Mouse (Mus musculus) CD8-positive naive resting alpha-beta T cell, adult 2 months (primary cell): ENCODE results near the gene Tex37.
A peak's percentile ranks its signal among the peaks of the same experiment; 100 is the strongest.

Experiments
- DNase-seq, 2 experiments: peaks; one replicate each; pipeline ENCODE4 v3.0.0; 2022; ENCODE audit warnings: low read depth in 2 of 2, low spot score in 2 of 2

Tex37 gene

DNA sequence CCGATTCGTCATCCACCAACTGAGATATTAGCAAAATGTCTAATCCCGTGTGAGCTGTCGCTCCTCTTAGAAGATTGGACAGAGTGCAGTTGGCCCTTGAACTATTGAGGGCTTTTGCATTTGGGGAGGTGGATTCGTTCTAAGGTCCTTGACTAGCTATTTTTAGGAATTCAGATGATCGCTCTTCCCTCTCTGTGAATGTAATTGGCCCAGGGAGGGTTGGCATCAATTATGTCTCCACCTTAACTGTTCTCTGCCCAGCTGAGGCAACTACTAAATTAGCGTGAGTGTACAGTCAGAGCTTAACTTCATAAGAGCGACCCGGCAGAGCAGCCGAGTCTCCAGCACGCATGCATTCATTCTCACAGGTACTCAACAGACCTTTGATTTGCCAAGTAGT is 30.7 kb downstream of the Tex37 start:
- DNase-seq = no peak

DNA sequence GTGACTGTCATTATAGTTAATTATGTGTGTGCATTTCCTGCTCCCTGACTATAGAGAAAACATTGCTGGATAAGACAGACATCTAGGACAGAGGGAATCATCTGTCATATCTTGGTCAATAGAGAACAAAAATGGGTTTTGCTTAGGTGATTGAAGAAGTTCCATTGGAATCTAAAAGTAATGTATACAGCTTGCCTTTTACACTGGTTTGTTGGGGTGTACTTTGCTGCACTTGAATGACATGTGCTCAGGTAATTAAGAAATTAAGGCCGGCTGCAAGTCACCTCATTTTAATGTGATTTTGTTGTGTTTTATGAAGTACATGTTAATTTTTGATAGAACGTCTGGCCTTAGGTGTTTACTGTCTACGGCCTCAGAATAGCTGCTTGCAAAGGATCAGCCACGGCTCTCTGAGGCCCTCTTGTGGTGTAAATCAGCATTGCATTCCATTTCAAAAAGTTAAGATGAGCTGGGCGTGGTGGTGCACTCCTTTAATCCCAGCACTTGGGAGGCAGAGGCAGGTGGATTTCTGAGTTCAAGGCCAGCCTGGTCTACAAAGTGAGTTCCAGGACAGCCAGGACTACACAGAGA is 37.9 kb downstream of the Tex37 start:
- peak; percentile 82 to 85 for DNase-seq

DNA sequence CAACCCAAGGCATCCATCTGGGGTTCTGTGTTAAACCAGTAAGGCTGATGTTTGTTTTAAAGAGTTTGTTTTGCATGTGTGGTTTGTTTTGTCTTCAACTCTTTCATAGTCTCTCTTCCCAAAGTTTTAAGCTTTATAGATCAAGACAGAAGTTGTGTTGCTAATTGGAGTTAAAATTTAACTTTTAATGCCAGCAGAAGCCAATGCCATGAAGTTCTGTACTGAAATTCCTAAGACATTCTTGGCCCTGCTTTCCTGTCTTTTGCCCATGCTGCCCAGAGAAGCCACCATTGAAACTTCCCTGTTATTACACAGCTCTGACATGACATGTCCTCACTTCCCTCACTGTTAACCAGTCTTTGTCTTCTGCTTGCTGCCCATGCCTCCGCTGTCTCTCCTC is 43.7 kb downstream of the Tex37 start:
- no peak for DNase-seq

DNA sequence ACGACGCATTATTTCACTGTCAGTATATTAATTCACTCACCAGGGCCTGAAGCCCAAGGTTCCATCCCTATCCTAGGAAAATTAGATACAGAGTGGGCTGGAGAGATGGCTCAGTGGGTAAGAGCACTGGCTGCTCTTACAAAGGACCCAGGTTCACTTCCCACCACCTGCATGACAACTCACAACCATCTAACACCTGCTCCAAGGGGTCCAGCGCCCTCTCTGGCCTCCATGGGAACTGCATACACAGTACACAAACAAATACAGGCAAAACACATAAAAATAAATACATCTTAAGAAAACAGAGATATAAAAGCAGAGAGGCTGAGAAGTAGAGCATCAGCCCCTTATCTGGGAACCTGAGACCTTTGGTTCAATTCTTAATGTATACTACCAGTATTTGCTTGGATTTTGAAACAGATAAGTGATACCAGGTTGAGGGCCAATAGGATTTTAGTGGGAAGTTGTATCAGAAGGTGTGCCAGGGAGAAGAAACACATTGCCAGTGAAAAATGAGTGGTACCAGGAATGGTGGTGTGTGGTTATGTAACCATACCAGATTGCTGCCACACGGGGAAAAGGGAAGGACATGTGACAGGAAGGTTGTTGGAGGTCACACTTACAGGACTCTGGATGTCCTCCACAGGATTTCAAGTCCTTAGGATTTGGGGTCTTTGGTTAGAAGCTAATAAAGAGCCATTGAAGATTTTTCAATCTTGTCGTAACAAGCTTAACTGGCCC is 44.5 kb downstream of the Tex37 start:
- DNase-seq = no peak

DNA sequence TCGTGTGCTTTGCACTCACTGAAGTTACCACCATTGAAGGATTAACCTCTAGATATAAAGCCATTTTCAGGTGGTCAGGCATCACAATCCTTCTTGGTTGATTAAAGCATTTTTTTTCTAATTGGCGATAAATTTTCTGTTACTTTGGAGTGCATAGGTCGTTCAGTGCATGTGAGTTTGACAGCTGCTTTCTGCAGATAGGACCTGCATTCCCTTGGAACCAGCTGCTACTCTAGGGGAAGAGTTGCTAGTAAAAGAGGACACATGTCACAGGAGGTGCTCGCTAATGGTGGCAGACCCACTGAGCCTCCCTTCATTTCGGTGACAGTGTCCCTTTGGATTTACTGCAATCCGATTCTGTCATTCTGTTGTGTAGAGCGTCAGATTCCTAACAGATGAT is 46.2 kb downstream of the Tex37 start:
- no peak for DNase-seq

DNA sequence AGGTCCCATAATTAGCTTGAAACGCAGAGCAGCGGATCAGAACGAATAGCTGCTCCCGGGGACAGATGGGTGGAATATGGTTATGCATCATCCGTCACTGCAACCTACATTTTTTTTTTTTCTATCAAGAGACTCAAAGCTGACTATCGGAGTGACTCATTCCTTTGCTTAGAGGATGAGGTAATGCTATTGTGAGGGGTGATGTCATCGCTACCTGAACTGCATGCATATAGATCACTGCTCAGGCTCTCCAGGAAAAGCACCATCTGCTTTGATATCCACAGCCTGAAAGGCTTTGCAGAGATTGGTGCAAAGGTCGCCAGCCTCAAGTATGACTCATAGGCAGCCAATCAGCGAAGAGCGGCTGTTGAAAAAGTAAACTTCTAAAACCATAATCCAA is 46.6 kb downstream of the Tex37 start:
- no peak for DNase-seq

DNA sequence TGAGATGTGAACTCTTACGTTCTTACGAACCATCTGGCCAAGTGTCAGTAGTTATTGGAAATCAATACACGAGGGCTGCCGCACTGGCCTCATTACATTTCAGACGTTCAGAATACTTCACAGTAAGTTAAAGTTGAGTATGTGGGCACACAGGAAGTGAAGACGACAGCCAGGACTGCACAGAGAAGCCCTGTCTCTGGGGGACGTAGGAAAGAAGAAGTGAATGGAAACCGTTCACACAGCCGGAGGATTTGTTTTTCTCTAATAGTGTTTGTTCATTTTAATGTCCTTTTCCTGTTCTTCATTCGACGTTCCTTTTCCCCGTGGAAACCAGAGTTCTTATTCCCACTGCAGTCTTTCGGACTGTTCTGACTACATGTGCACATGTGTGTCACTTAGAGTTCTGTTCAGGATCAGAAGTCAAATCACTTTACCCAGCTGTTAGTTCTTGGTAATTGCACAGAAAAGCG is 47.2 kb downstream of the Tex37 start:
- no peak for DNase-seq

DNA sequence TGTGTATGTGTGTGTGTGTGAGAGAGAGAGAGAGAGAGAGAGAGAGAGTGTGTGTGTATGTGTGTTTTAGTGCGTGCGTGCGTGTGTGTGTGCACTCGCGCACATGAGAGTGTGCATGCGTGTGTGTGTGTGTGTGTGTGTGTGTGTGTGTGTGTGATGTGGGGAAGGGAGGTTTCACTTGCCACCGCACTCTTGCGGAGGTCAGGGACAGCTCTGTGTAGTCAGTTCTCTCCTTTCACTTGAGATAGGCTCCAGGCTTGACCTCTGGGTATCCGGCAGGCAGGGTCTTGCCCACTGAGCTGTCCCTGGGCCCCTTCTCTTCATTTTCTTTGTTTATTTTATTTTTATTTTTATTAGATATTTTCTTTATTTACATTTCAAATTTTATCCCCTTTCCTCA is 51.4 kb downstream of the Tex37 start:
- DNase-seq = no peak

DNA sequence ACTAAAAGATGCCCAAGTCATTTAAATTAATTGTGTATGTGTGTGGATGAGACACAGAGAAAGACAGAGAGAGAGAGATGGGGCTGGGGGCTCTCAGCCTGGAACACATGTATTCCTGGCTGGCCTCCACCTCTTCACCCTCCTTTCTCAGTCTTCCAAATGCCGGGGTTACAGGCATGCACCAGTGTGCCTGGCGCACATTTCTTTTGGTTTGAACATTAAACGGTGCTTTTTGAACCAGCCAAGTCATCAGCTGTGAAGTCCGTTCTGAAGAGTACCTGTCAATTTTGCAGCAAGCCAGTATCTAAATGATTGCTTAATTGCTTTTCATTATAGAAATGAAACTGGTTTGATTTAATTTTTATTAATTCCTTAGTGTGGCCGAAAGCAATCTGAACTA is 52.0 kb downstream of the Tex37 start:
- DNase-seq = no peak

DNA sequence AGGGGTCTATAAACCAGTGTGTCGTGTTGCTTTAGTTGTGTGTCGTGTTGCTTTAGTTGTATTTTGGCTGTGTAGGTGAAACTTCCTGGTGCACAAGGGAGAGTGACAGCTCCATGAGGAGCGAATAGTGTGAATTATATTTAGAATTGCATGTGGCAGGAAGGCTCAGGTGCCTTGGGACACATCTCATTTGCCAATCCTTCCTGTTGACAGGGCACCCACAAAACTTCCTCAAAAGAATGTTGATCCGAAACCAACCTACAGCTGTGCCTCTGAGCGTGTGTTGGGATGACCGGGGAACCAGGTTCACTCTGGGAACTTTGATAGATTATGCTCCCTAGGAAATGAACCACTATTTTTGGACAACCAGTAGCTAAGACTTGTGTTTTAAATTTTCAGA is 54.4 kb downstream of the Tex37 start:
- DNase-seq = no peak
